Mouse (Mus musculus) ES-E14 (cell line): ENCODE data around the gene Tbck.

Experiments used
- CHD2 ChIP-seq: IDR thresholded peaks from 2 replicates; pipeline ENCODE4 v1.6.1; 2014; ENCODE audit warnings: mild to moderate bottlenecking, low read depth, low read length, inconsistent platforms
- MAFK ChIP-seq: IDR thresholded peaks from 2 replicates; pipeline ENCODE4 v1.6.1; 2014; ENCODE audit warnings: mild to moderate bottlenecking, low read depth, low read length, inconsistent platforms; ENCODE audit not compliant: insufficient read depth

- TF ChIP-seq CHD2 (no peak), MAFK (no peak)
Observed at GRCm38 (mm10) chr3:132713913-132714312, 30.0 kb downstream of the Tbck start.
